Mouse (Mus musculus) left cerebral cortex, postnatal 14 days (tissue): ENCODE measurements around the gene Ociad1. TPM values are rescaled to one million over a fixed set of nuclear protein-coding genes. Genes with fewer than 3 reads are reported as not detected.

Experiments
- DNase-seq, 2 experiments: peaks; one replicate each; pipeline ENCODE4 v3.0.0; 2021 to 2022; ENCODE audit warnings: low spot score in 2 of 2, mixed read lengths in 1 of 2
- intact Hi-C: fragments of 180-260 bp; cut with DNase I; formaldehyde crosslinking; loops from one replicate; pipeline ENCODE4 v1.15.1; 2025
- total RNA-seq, 2 experiments: library from RNA; stranded (reverse); gene quantifications; 2 replicates each; pipeline ENCODE4 v1.2.3; 2021

The Ociad1 gene
- total RNA-seq, 2 experiments from 2014 or later, result 389 to 400 TPM

GRCm38 (mm10) chr5:73324526-73325170, 32.1 kb downstream of the Ociad1 start:
- no peak for DNase-seq
- intact Hi-C loops, result loop anchor here (5.0 kb wide), 1 partner anchor 58 kb away; no protein-coding TSS in a partner anchor

- intact Hi-C loops, result no loop called here
- no peak for DNase-seq
Observed at GRCm38 (mm10) chr5:73331002-73331401, 38.4 kb downstream of the Ociad1 start.

- no peak for DNase-seq
- intact Hi-C loops, result loop anchor here (5.0 kb wide), 1 partner anchor 46 kb away; no protein-coding TSS in a partner anchor
Observed at GRCm38 (mm10) chr5:73336448-73336847, 43.9 kb downstream of the Ociad1 start.

- peak; percentile 77 to 84 for DNase-seq
- intact Hi-C loops, result loop anchor here (5.0 kb wide), 1 partner anchor 44 kb away; no protein-coding TSS in a partner anchor
Observed at GRCm38 (mm10) chr5:73337961-73338831, 45.6 kb downstream of the Ociad1 start.

- DNase-seq, result peak in 1 of 2 experiments; percentile 44
- intact Hi-C loops, result loop anchor here (5.0 kb wide), 1 partner anchor 44 kb away; no protein-coding TSS in a partner anchor
Observed at GRCm38 (mm10) chr5:73338832-73339163, 46.2 kb downstream of the Ociad1 start.

GRCm38 (mm10) chr5:73339779-73340722, 47.5 kb downstream of the Ociad1 start:
- DNase-seq, result peak; percentile 40 to 70
- intact Hi-C loops, result loop anchor here (5.0 kb wide), 1 partner anchor 42 kb away; no protein-coding TSS in a partner anchor

- DNase-seq, result no peak
- intact Hi-C loops, result no loop called here
Observed at GRCm38 (mm10) chr5:73340723-73341235, 48.2 kb downstream of the Ociad1 start, which contains the start of gene Ociad2. Gene Ociad2 (minus strand): TSS chr5:73341028.

GRCm38 (mm10) chr5:73342701-73343355, 50.2 kb downstream of the Ociad1 start:
- DNase-seq, result no peak
- intact Hi-C loops, result no loop called here

- intact Hi-C loops, result no loop called here
Observed at GRCm38 (mm10) chr5:73344310-73344709, 51.7 kb downstream of the Ociad1 start.

GRCm38 (mm10) chr5:73345254-73345653, 52.7 kb downstream of the Ociad1 start:
- DNase-seq, result no peak
- intact Hi-C loops, result no loop called here

More at GRCm38 (mm10) chr5:73344310-73344709, 51.7 kb downstream of the Ociad1 start:
- DNase-seq, result peak; percentile 79 to 90

GRCm38 (mm10) chr5:73349514-73349913, 56.9 kb downstream of the Ociad1 start:
- DNase-seq, result no peak
- intact Hi-C loops, result no loop called here

- intact Hi-C loops, result no loop called here
- DNase-seq, result no peak
Observed at GRCm38 (mm10) chr5:73351796-73352195, 59.2 kb downstream of the Ociad1 start.

- peak; percentile 54 for DNase-seq
- intact Hi-C loops, result no loop called here
Observed at GRCm38 (mm10) chr5:73353519-73353918, 60.9 kb downstream of the Ociad1 start.

- DNase-seq, result no peak
- intact Hi-C loops, result no loop called here
Observed at GRCm38 (mm10) chr5:73353978-73354377, 61.4 kb downstream of the Ociad1 start.

GRCm38 (mm10) chr5:73355393-73355792, 62.8 kb downstream of the Ociad1 start:
- intact Hi-C loops, result no loop called here
- DNase-seq, result no peak

- intact Hi-C loops, result no loop called here
- no peak for DNase-seq
Observed at GRCm38 (mm10) chr5:73359134-73359751, 66.7 kb downstream of the Ociad1 start.

- intact Hi-C loops, result no loop called here
- DNase-seq, result peak; percentile 79 to 92
Observed at GRCm38 (mm10) chr5:73359752-73360141, 67.2 kb downstream of the Ociad1 start.

GRCm38 (mm10) chr5:73360240-73360639, 67.7 kb downstream of the Ociad1 start:
- DNase-seq, result no peak
- intact Hi-C loops, result no loop called here
